Mouse (Mus musculus) C2C12 (cell line): ENCODE measurements around the gene Sdhb.

Source experiments
- CEBPB ChIP-seq: IDR thresholded peaks from one replicate; pipeline ENCODE4 v1.6.1; 2011; ENCODE audit warnings: low read depth, mild to moderate bottlenecking, control low read depth, moderate library complexity
- CTCF ChIP-seq: IDR thresholded peaks from one replicate; pipeline ENCODE4 v1.5.1; 2011; ENCODE audit not compliant: control insufficient read depth, insufficient read depth, insufficient read length
- FOSL1 ChIP-seq: IDR thresholded peaks from one replicate; pipeline ENCODE4 v1.8.0; 2011; ENCODE audit warnings: mild to moderate bottlenecking, low read length; ENCODE audit not compliant: poor library complexity, insufficient read depth, severe bottlenecking
- MAX ChIP-seq: IDR thresholded peaks from one replicate; pipeline ENCODE4 v1.6.1; 2011; ENCODE audit warnings: mild to moderate bottlenecking, control low read depth
- MYOG ChIP-seq: IDR thresholded peaks from one replicate; pipeline ENCODE4 v1.6.1; 2011; ENCODE audit not compliant: control insufficient read depth, insufficient read length; ENCODE audit errors: extremely low read depth
- USF1 ChIP-seq: IDR thresholded peaks from one replicate; pipeline ENCODE4 v1.6.1; 2011; ENCODE audit warnings: low read depth, mild to moderate bottlenecking, control low read depth, moderate library complexity

DNA sequence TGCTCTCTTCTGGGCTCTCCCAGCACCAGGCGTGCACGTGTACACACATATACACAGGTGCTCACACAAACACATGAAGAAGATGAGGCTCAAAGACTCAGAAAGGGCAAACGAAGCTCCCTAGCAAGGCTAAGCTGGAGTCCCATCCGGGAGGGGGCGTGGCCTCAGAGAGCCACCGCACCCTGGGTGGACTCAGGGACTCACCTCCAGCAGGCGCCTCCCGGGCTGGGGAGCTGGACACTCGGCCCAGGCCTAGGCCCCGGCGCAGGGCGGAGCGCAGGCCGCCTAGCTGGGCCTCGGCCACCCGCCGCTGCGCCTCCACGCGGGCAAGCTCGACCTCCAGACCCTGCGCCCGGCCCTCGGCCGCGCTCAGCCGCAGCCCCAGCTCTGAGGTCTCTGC is 64.0 kb downstream of the Sdhb start:
- TF ChIP-seq MAX (no peak), USF1 (no peak), CTCF (no peak), FOSL1 (no peak), CEBPB (no peak), MYOG (no peak)
